Mouse (Mus musculus) cortical plate, adult 2 months (tissue): ENCODE results near the gene Muc13.

Source experiments
- CTCF ChIP-seq: fragments of 200-500 bp; IDR thresholded peaks from 2 replicates; pipeline ENCODE4 v1.5.1; 2011; ENCODE audit warnings: mild to moderate bottlenecking, control low read depth, low read length; ENCODE audit not compliant: insufficient read depth; ENCODE audit errors: extremely low read depth
- POLR2A ChIP-seq: fragments of 200-500 bp; IDR thresholded peaks from 2 replicates; pipeline ENCODE4 v1.6.1; 2011; ENCODE audit warnings: mild to moderate bottlenecking, low read length, control low read depth; ENCODE audit not compliant: insufficient read depth; ENCODE audit errors: extremely low read depth

GRCm38 (mm10) chr16:33745457-33745856 is 48.4 kb upstream of the Muc13 start:
- TF ChIP-seq CTCF (no peak), POLR2A (no peak)
